Mouse (Mus musculus) heart, embryonic 14.5 days (tissue): ENCODE measurements at regions not wholly inside any gene's neighbourhood (a gene's known extent, or its start where the extent isn't known, plus 50 kb on each side); places are given as distances from the start of the nearest gene placed in this dataset.

Experiments
- ATAC-seq: fragments of 200-750 bp; cut with Nextera tagmentation; 2 replicates; pipeline ENCODE4 v1.8.0; 2017; ENCODE audit warnings: low read depth, moderate TSS enrichment; ENCODE audit not compliant: insufficient number of reproducible peaks, insufficient read depth, low FRiP score
- H3K27ac ChIP-seq, 2 experiments: fragments of 200-500 bp in 1 of 2; fragments of 300-500 bp in 1 of 2; sonication (generic) in 1 of 2; replicated peaks in 1 of 2; 2 replicates each; pipeline ENCODE4 v1.5.1; 2012 to 2014; ENCODE audit warnings: low read depth in 2 of 2, low read length in 2 of 2, control low read depth in 1 of 2, mild to moderate bottlenecking in 1 of 2, mixed read lengths in 1 of 2; ENCODE audit not compliant: control insufficient read depth in 1 of 2, insufficient read depth in 1 of 2
- H3K27me3 ChIP-seq: fragments of 300-500 bp; sonication (generic); 2 replicates; pipeline ENCODE4 v1.6.1; 2014; ENCODE audit warnings: mild to moderate bottlenecking, low read length, control low read depth; ENCODE audit not compliant: control insufficient read depth, insufficient read depth
- H3K36me3 ChIP-seq: fragments of 300-500 bp; sonication (generic); 2 replicates; pipeline ENCODE4 v1.6.1; 2014; ENCODE audit warnings: mild to moderate bottlenecking, control low read depth, low read length, mixed read lengths; ENCODE audit not compliant: control insufficient read depth, insufficient read depth
- H3K4me1 ChIP-seq, 2 experiments: fragments of 200-500 bp in 1 of 2; fragments of 300-500 bp in 1 of 2; sonication (generic) in 1 of 2; 2 replicates each; pipeline ENCODE4 v1.6.1; 2012 to 2014; ENCODE audit warnings: low read length in 2 of 2, control low read depth in 1 of 2, mixed read lengths in 1 of 2; ENCODE audit not compliant: control insufficient read depth in 2 of 2, insufficient read depth in 2 of 2
- H3K4me2 ChIP-seq: fragments of 300-500 bp; sonication (generic); 2 replicates; pipeline ENCODE4 v1.6.1; 2014; ENCODE audit warnings: mild to moderate bottlenecking, low read length
- H3K4me3 ChIP-seq, 2 experiments: fragments of 200-500 bp in 1 of 2; fragments of 300-500 bp in 1 of 2; sonication (generic) in 1 of 2; 2 replicates each; pipeline ENCODE4 v1.5.1; 2012 to 2014; ENCODE audit warnings: low read length in 2 of 2, mild to moderate bottlenecking in 2 of 2, control low read depth in 1 of 2, low read depth in 1 of 2, moderate library complexity in 1 of 2; ENCODE audit not compliant: control insufficient read depth in 1 of 2, insufficient read depth in 1 of 2
- H3K9ac ChIP-seq: fragments of 300-500 bp; sonication (generic); 2 replicates; pipeline ENCODE4 v1.6.1; 2014; ENCODE audit warnings: mild to moderate bottlenecking, low read length
- H3K9me3 ChIP-seq: fragments of 300-500 bp; sonication (generic); 2 replicates; pipeline ENCODE4 v1.6.1; 2016; ENCODE audit warnings: low read length, control low read depth; ENCODE audit not compliant: control insufficient read depth
- WGBS: fragments of 180-500 bp; shearing (Covaris S2); extraction: QIAGEN DNeasy Blood & Tissue Kit; methylation state at CpG from one replicate; pipeline ENCODE4 v1.1.7; 2014; 5-methylcytosine and 5-hydroxymethylcytosine counted together

GRCm38 (mm10) chr8:8054224-8054916 lies 606.7 kb downstream of the Efnb2 start:
- H3K9me3 ChIP-seq = no peaks in the 10 kb centered on the region

GRCm38 (mm10) chr8:8051186-8051585 lies 609.9 kb downstream of the Efnb2 start:
- no peaks in the 10 kb centered on the region for H3K27me3 ChIP-seq
- no peak for ATAC-seq
- 38% methylated on average over 3 of the region's 3 CpGs for WGBS

More at GRCm38 (mm10) chr8:8054224-8054916, 606.7 kb downstream of the Efnb2 start:
- H3K27me3 ChIP-seq = no peaks in the 10 kb centered on the region
- no peaks in the 10 kb centered on the region for H3K36me3 ChIP-seq
- H3K4me1 ChIP-seq = no peaks in the 10 kb centered on the region
- H3K4me2 ChIP-seq = no peak overlapping the region
- no peak overlapping the region for H3K9ac ChIP-seq
- no peak for ATAC-seq
- H3K27ac ChIP-seq = no peak overlapping the region
- no peak overlapping the region for H3K4me3 ChIP-seq
- 79% methylated on average over 4 of the region's 4 CpGs for WGBS

GRCm38 (mm10) chr8:8050778-8051177 lies 610.3 kb downstream of the Efnb2 start:
- H3K4me2 ChIP-seq = no peak overlapping the region
- no peak for ATAC-seq
- no peak overlapping the region for H3K4me3 ChIP-seq
- H3K9me3 ChIP-seq = no peaks in the 10 kb centered on the region
- H3K27me3 ChIP-seq = no peaks in the 10 kb centered on the region
- 74% methylated on average over 3 of the region's 3 CpGs for WGBS
- no peaks in the 10 kb centered on the region for H3K36me3 ChIP-seq
- H3K9ac ChIP-seq = no peak overlapping the region
- H3K27ac ChIP-seq = no peak overlapping the region
- no peaks in the 10 kb centered on the region for H3K4me1 ChIP-seq

More at GRCm38 (mm10) chr8:8051186-8051585, 609.9 kb downstream of the Efnb2 start:
- Histone ChIP-seq H3K36me3 (no peaks in the 10 kb centered on the region), H3K4me3 (no peak overlapping the region), H3K4me2 (no peak overlapping the region), H3K9me3 (no peaks in the 10 kb centered on the region), H3K9ac (no peak overlapping the region), H3K27ac (no peak overlapping the region), H3K4me1 (no peaks in the 10 kb centered on the region)

- 74% methylated on average over 1 of the region's 1 CpGs for WGBS
- Histone ChIP-seq H3K27ac (no peak overlapping the region), H3K27me3 (no peaks in the 10 kb centered on the region), H3K4me3 (no peak overlapping the region), H3K4me2 (no peak overlapping the region), H3K9ac (no peak overlapping the region), H3K9me3 (no peaks in the 10 kb centered on the region), H3K4me1 (no peaks in the 10 kb centered on the region), H3K36me3 (no peaks in the 10 kb centered on the region)
- ATAC-seq = no peak
Observed at GRCm38 (mm10) chr8:8044926-8045325, 616.1 kb downstream of the Efnb2 start.

- no peak overlapping the region for H3K9ac ChIP-seq
- H3K4me2 ChIP-seq = no peak overlapping the region
- no peak for ATAC-seq
- WGBS = 57% methylated on average over 2 of the region's 2 CpGs
- no peaks in the 10 kb centered on the region for H3K4me1 ChIP-seq
- no peaks in the 10 kb centered on the region for H3K27me3 ChIP-seq
- no peak overlapping the region for H3K27ac ChIP-seq
- no peaks in the 10 kb centered on the region for H3K36me3 ChIP-seq
- H3K9me3 ChIP-seq = no peaks in the 10 kb centered on the region
- H3K4me3 ChIP-seq = no peak overlapping the region
Observed at GRCm38 (mm10) chr8:8044296-8044695, 616.7 kb downstream of the Efnb2 start.

DNA sequence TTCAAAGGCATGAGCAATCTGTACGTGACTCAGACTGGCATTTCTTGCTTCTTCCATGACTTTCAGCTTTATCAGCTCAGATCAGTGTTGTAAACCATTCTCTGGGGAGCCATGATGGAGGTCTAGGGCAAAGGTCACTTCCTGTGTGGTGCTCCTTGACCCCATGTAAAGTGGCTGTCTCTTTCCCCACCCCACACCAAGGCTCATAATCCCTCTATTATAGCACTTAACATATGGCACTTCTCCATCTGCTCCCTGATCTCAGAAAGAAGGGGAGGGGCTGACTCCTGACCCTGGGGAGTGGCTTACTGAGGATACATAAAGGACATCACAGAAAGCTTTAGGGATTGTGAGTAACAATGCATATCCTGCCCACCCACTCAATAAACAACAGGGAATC lies 623.1 kb downstream of the Efnb2 start:
- H3K27ac ChIP-seq = no peak overlapping the region
- no peak overlapping the region for H3K4me3 ChIP-seq
- H3K9ac ChIP-seq = no peak overlapping the region
- WGBS = 83% methylated on average over 1 of the region's 1 CpGs
- H3K27me3 ChIP-seq = no peaks in the 10 kb centered on the region
- H3K9me3 ChIP-seq = no peaks in the 10 kb centered on the region
- H3K4me2 ChIP-seq = no peak overlapping the region
- no peak for ATAC-seq
- no peaks in the 10 kb centered on the region for H3K4me1 ChIP-seq
- no peaks in the 10 kb centered on the region for H3K36me3 ChIP-seq

- Histone ChIP-seq H3K4me1 (no peaks in the 10 kb centered on the region), H3K36me3 (no peaks in the 10 kb centered on the region), H3K4me2 (no peak overlapping the region), H3K9ac (no peak overlapping the region), H3K27me3 (no peaks in the 10 kb centered on the region), H3K4me3 (no peak overlapping the region), H3K27ac (no peak overlapping the region), H3K9me3 (no peaks in the 10 kb centered on the region)
- 78% methylated on average over 4 of the region's 4 CpGs for WGBS
- ATAC-seq = no peak
Observed at GRCm38 (mm10) chr8:8011151-8011550, 649.9 kb downstream of the Efnb2 start.

DNA sequence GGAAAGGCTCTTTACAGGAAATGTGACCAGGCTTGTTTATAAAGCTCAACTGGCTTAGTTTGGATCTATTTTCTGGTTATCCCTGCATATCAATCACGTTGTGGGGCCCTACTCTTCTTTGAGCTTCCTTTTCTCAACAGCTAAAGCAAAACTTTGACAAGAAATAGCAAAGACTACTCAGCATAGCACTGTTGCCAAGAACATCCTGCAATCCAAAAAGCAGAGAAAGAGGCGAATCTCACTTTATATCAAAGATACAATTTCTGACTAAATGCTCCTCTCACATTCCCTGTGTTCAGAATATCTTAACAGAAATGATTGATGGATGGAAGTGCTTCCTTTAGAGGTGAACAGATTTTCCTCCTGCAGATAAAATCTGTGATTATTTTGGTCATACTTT lies 666.1 kb downstream of the Efnb2 start:
- WGBS = 53% methylated on average over 2 of the region's 2 CpGs
- H3K27me3 ChIP-seq = no peaks in the 10 kb centered on the region
- H3K9ac ChIP-seq = no peak overlapping the region
- no peak overlapping the region for H3K4me3 ChIP-seq
- no peak overlapping the region for H3K4me2 ChIP-seq
- H3K9me3 ChIP-seq = no peaks in the 10 kb centered on the region
- H3K36me3 ChIP-seq = no peaks in the 10 kb centered on the region
- no peak for ATAC-seq
- no peaks in the 10 kb centered on the region for H3K4me1 ChIP-seq
- H3K27ac ChIP-seq = no peak overlapping the region
